Mouse (Mus musculus): ENCODE measurements around the gene Cyb561a3. TPM values are rescaled to one million over a fixed set of nuclear protein-coding genes. Genes with fewer than 3 reads are reported as not detected.
"Not testable (repeated sequence)": the region's sequence is repeated elsewhere in the genome, so short reads cannot be mapped to it uniquely, and the experiment has no call there.

The Cyb561a3 gene
- total and polyA plus RNA-seq, 3 experiments = 8.2 to 23.1 (median 18.0) TPM

DNA sequence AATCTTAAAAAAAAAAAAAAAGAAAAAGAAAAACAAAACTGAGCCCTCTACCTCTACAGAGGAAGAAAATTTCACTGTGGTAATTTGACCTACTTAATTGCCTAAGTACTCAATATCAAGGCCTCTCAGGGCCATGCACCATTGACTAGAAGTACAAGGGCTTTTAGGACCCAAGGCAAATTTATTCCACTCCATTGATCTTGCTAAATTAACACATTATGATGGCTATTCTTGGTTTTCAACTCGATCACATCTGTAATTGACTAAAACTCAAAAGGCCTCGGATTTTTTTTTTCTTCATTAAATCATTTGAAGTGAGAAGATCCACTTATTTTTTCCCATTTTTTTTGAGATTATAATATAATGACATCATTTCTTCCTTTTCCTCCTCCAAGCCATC, 19.5 kb upstream of the Cyb561a3 start:
- no peak for ATAC-seq (ENCODE audit: extremely low read depth, insufficient number of reproducible peaks, low FRiP score, poor library complexity, severe bottlenecking)
- Histone ChIP-seq H3K9me3 (replicated peaks) (no peaks in the 10 kb centered on the region), H3K4me3 (ENCODE audit: low read depth, low read length) (no peak overlapping the region), H3K4me1 (ENCODE audit: insufficient read depth, low read depth, low read length) (peaks cover 27% of the 10 kb centered on the region), H3K27me3 (ENCODE audit: insufficient read depth, low read length) (no peaks in the 10 kb centered on the region), H3K36me3 (replicated peaks) (peaks cover 18% of the 10 kb centered on the region)
- TF ChIP-seq POLR2AphosphoS5 (IDR thresholded peaks at IDR 0.05; ENCODE audit: insufficient replicate concordance, low read depth, low read length) = no peak
- DNase-seq (ENCODE audit: low spot score) = no peak

DNA sequence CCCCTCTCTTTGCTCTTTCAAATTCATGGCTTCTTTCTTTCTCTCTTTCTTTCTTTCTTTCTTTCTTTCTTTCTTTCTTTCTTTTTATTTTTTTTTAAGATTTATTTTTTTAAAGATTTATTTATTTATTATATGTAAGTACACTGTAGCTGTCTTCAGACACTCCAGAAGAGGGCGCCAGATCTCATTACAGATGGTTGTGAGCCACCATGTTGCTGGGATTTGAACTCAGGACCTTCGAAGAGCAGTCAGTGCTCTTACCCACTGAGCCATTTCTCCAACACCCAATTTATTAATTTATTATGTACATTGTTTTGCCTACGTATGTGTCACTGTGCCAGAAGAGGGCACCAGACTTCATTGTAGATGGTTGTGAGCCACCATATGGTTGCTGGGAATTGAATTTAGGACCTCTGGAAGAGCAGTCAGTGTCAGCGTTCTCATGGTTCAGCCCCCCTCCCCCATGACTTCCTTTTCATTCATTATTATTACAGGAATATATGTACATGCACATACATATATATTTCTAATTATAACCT, 19.1 kb upstream of the Cyb561a3 start:
- H3K36me3 ChIP-seq (replicated peaks) = peaks cover 14% of the 10 kb centered on the region
- H3K4me3 ChIP-seq (ENCODE audit: low read depth, low read length); H3K9me3 ChIP-seq (replicated peaks); H3K27me3 ChIP-seq (ENCODE audit: insufficient read depth, low read length); ATAC-seq (ENCODE audit: extremely low read depth, insufficient number of reproducible peaks, low FRiP score, poor library complexity, severe bottlenecking); DNase-seq (ENCODE audit: low spot score): not testable (repeated sequence)
- peaks cover 27% of the 10 kb centered on the region for H3K4me1 ChIP-seq (ENCODE audit: insufficient read depth, low read depth, low read length)

DNA sequence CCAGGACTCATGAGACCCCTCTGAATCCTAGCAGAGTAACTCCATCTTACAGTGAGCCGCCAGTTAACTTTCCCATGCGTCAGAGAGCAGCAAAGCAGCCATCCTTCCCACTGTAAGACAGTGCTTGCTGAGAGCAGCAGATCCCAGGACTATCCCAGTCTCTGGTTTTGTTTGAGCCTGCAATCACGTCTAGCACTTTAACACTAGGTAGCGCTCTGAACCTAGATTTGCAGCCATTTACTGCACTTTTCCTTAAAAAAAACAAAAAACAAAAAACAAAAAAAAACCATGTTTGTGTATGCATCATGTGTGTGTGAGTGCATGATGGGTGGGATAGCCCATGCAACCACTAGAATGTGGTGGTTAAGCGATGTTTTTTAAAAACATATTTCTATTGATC, 16.9 kb upstream of the Cyb561a3 start:
- ATAC-seq (ENCODE audit: extremely low read depth, insufficient number of reproducible peaks, low FRiP score, poor library complexity, severe bottlenecking) = no peak

DNA sequence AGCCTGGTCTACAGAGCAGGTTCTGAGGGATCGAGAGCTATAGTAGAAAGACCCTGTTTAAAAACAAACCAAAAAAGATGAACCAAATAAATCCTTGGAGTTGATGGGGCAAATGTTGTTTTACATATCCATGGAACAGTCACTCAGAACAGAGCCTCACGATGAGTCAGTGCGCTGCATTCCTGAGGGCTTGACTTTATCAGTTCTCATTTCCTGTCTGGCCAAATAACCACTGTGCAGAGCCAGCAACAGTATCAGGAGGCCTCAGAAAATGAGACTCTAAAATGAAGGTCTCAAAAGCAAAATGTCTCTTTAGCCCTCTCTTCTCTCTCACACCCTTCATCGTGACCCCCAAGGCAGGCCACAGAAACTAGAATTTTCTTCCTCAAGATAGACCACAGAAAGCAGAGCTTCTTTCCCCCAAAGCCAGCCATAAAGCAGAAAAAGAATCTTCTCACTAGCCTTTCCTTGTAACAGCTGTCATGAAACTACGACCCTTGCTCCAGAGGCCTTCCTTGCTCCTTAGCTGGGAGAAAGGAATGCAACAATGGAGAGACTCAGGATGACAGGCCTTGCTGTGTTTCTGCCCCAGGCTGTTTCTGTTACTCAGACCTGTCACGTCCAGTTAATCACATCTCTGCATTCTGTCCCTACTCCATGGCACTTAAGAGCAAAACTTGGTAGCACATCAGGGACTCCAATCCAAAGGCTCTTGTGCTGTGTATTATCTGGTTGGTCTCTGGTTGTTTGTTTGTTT, 15.2 kb upstream of the Cyb561a3 start:
- H3K36me3 ChIP-seq (replicated peaks) = no peaks in the 10 kb centered on the region
- no peak overlapping the region for H3K4me3 ChIP-seq (ENCODE audit: low read depth, low read length)
- DNase-seq (ENCODE audit: low spot score) = no peak
- no peak for ATAC-seq (ENCODE audit: extremely low read depth, insufficient number of reproducible peaks, low FRiP score, poor library complexity, severe bottlenecking)
- no peak for TF ChIP-seq GATA1 (IDR thresholded peaks at IDR 0.05; ENCODE audit: borderline replicate concordance, low read length)
- TF ChIP-seq POLR2AphosphoS5 (IDR thresholded peaks at IDR 0.05; ENCODE audit: insufficient replicate concordance, low read depth, low read length) = no peak
- TF ChIP-seq GATA2 (IDR thresholded peaks at IDR 0.05; ENCODE audit: borderline replicate concordance, low read depth, low read length) = no peak
- no peak for TF ChIP-seq CTCF (IDR thresholded peaks at IDR 0.05; ENCODE audit: low read depth, low read length)
- TF ChIP-seq TAL1 (conservative IDR thresholded peaks at IDR 0.05; ENCODE audit: low read depth, low read length) = no peak
- H3K9me3 ChIP-seq (replicated peaks) = no peaks in the 10 kb centered on the region
- H3K27me3 ChIP-seq (ENCODE audit: insufficient read depth, low read length) = peaks cover 13% of the 10 kb centered on the region
- H3K4me1 ChIP-seq (ENCODE audit: insufficient read depth, low read depth, low read length) = peaks cover 6% of the 10 kb centered on the region

More for the DNA sequence above, 16.9 kb upstream of the Cyb561a3 start:
- DNase-seq (ENCODE audit: low spot score) = no peak
- Histone ChIP-seq H3K27me3 (ENCODE audit: insufficient read depth, low read length) (peaks cover 8% of the 10 kb centered on the region), H3K36me3 (replicated peaks) (no peaks in the 10 kb centered on the region), H3K4me1 (ENCODE audit: insufficient read depth, low read depth, low read length) (peaks cover 19% of the 10 kb centered on the region), H3K4me3 (ENCODE audit: low read depth, low read length) (no peak overlapping the region), H3K9me3 (replicated peaks) (no peaks in the 10 kb centered on the region)
- TF ChIP-seq POLR2AphosphoS5 (IDR thresholded peaks at IDR 0.05; ENCODE audit: insufficient replicate concordance, low read depth, low read length) (no peak), TAL1 (conservative IDR thresholded peaks at IDR 0.05; ENCODE audit: low read depth, low read length) (no peak), CTCF (IDR thresholded peaks at IDR 0.05; ENCODE audit: low read depth, low read length) (no peak), GATA1 (IDR thresholded peaks at IDR 0.05; ENCODE audit: borderline replicate concordance, low read length) (no peak), GATA2 (IDR thresholded peaks at IDR 0.05; ENCODE audit: borderline replicate concordance, low read depth, low read length) (no peak)

DNA sequence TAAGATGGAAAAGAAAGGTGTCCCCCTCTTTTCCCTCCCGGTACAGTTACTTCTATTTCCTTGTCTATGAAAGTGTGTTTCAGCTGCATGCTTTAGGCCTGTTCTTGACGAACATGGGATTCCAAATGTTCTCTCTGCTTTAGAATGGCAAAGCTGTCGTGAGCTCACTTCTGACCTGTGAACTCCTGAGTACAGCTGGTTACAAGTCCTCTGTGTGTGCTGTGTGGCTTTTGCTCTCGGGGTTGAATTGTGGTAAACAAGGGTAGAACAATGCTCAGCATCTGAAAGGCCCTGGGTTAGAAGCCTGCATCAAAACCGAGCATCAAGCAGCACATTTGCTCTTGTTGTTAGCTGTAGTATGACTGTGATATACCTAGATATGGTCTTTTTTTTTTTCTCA, 14.6 kb upstream of the Cyb561a3 start:
- DNase-seq (ENCODE audit: low spot score) (no peak), ATAC-seq (ENCODE audit: extremely low read depth, insufficient number of reproducible peaks, low FRiP score, poor library complexity, severe bottlenecking) (no peak)
- TF ChIP-seq TAL1 (conservative IDR thresholded peaks at IDR 0.05; ENCODE audit: low read depth, low read length) = no peak
- no peak for TF ChIP-seq GATA2 (IDR thresholded peaks at IDR 0.05; ENCODE audit: borderline replicate concordance, low read depth, low read length)
- no peak for TF ChIP-seq POLR2AphosphoS5 (IDR thresholded peaks at IDR 0.05; ENCODE audit: insufficient replicate concordance, low read depth, low read length)
- no peak for TF ChIP-seq CTCF (IDR thresholded peaks at IDR 0.05; ENCODE audit: low read depth, low read length)
- TF ChIP-seq GATA1 (IDR thresholded peaks at IDR 0.05; ENCODE audit: borderline replicate concordance, low read length) = no peak
- no peaks in the 10 kb centered on the region for H3K36me3 ChIP-seq (replicated peaks)
- H3K9me3 ChIP-seq (replicated peaks) = no peaks in the 10 kb centered on the region
- H3K4me1 ChIP-seq (ENCODE audit: insufficient read depth, low read depth, low read length) = peaks cover 2% of the 10 kb centered on the region; the same call in 1 of the 2 replicates
- peaks cover 13% of the 10 kb centered on the region for H3K27me3 ChIP-seq (ENCODE audit: insufficient read depth, low read length)
- H3K4me3 ChIP-seq (ENCODE audit: low read depth, low read length) = no peak overlapping the region

DNA sequence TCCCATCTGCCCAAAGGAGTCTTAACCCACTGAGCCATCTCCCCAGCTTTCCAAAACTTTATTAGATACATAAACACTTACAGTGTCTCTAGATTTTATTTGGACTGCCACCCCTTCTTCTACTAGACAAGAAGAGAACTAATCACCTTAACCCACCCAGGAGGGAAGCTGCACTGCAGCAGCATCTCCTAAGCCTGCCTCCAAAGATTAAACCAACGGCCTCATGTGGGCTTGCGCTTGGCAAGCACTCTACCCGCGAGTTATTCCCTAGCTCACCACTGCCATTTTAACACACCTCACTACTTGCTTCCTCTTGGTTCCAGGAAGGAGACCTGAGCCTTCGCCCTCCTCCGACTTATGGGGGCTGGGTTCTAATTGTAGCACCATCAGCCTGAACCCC, 12.7 kb upstream of the Cyb561a3 start:
- Histone ChIP-seq H3K27me3 (ENCODE audit: insufficient read depth, low read length) (peaks cover 13% of the 10 kb centered on the region), H3K4me3 (ENCODE audit: low read depth, low read length) (no peak overlapping the region), H3K4me1 (ENCODE audit: insufficient read depth, low read depth, low read length) (peaks cover 2% of the 10 kb centered on the region; the same call in 1 of the 2 replicates), H3K9me3 (replicated peaks) (no peaks in the 10 kb centered on the region), H3K36me3 (replicated peaks) (peaks cover 8% of the 10 kb centered on the region)
- TF ChIP-seq GATA1 (IDR thresholded peaks at IDR 0.05; ENCODE audit: borderline replicate concordance, low read length) = no peak
- TF ChIP-seq GATA2 (IDR thresholded peaks at IDR 0.05; ENCODE audit: borderline replicate concordance, low read depth, low read length) = no peak
- TF ChIP-seq TAL1 (conservative IDR thresholded peaks at IDR 0.05; ENCODE audit: low read depth, low read length) = no peak
- no peak for TF ChIP-seq CTCF (IDR thresholded peaks at IDR 0.05; ENCODE audit: low read depth, low read length)
- no peak for TF ChIP-seq POLR2AphosphoS5 (IDR thresholded peaks at IDR 0.05; ENCODE audit: insufficient replicate concordance, low read depth, low read length)
- ATAC-seq (ENCODE audit: extremely low read depth, insufficient number of reproducible peaks, low FRiP score, poor library complexity, severe bottlenecking) = no peak
- no peak for DNase-seq (ENCODE audit: low spot score)

Measured in G1E (cell line).